Mouse (Mus musculus): Measurements from ENCODE around the gene Abtb2. TPM values are rescaled to one million over a fixed set of nuclear protein-coding genes. Genes with fewer than 3 reads are reported as not detected.

Abtb2 gene
- 9.0 and 12.4 TPM in 2 replicates for polyA plus RNA-seq (2012; rRNA removed)

GRCm38 (mm10) chr2:103565732-103566422 is at the start of gene Abtb2:
Abtb2 (plus strand) TSS chr2:103566310.

GRCm38 (mm10) chr2:103760906-103761716 is 195.0 kb downstream of the Abtb2 start, which contains the start of gene Nat10:
Nat10 (minus strand) TSS chr2:103761270.

Other genes with a start within 250 kb of the Abtb2 start
- 0.05 and 0.20 TPM in 2 replicates for gene Elf5, start 154.6 kb upstream of the Abtb2 start, polyA plus RNA-seq (2012; rRNA removed)
- gene Cat, start 81.2 kb upstream of the Abtb2 start, polyA plus RNA-seq (2012; rRNA removed): 34.1 and 37.8 TPM in 2 replicates
- 25.5 and 32.9 TPM in 2 replicates for gene Nat10, start 195.0 kb downstream of the Abtb2 start, polyA plus RNA-seq (2012; rRNA removed)
- gene Caprin1, start 231.3 kb downstream of the Abtb2 start, polyA plus RNA-seq (2012; rRNA removed): 98.1 and 115 TPM in 2 replicates